Mouse (Mus musculus): ENCODE measurements around the gene Abca6. TPM values are rescaled to one million over a fixed set of nuclear protein-coding genes. Genes with fewer than 3 reads are reported as not detected.

Abca6 gene
- polyA plus RNA-seq (2017; shearing (Covaris generic)) = not detected

DNA sequence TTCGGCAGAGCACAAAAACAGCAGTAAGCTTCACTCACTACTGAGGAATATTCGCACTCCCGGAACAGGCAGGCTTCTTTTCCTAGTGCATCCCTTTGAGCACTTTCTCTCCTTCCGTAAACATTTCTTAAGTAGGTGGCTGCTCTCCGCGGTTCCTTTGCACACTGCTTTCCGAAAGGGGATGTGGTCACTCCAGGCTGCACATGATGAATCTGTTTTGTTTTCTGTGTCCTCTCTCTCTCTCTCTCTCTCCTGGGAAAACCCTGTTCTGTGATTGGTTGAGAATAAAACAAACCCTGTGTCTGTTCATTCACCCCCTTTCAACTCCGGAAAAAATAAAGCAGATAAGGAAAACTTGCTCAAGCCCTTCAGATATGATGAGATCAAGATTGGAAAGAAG lies at the start of gene Abca6:
Gene Abca6 (minus strand): TSS at position 243 of the 400 bp plus-strand sequence.

DNA sequence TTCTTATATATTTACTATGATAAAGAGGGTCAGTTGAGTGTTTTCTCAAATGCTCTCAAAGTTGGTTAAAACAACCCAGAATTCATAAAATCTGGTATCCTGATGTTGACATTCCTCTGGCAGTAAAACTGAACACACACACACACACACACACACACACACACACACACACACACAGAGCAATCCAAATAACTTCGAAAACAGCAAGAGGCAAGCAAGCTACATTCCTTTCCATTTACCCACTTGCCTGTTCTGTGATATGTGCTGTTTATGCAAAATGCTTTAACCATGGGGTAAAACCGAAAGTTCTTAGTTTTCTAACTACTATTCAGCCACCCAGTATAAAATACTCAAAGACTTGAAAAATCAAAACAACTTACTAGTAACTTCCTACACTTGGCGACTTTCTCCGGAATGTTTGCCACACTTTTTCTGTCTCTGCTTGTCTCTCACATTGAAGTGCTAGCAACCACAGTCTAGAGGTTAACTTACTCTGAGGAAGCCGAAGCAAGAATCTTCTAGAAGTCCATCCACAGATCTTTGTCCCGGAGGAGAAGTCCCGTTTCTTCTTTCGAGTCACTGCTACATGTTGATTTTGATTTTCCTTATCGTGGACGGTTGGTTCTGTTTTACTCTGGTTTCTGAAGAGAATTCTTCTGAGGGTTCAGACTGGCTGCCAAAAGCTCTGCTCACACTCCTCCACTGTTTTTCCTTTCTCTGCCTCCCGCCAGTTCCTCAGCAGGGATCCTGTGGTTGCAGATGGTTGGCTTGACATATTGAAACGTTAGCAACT lies 83.9 kb downstream of the Abca6 start, which contains the start of gene Abca9:
Gene Abca9 (minus strand): TSS at position 738 of the 793 bp plus-strand sequence.

Other genes starting within 250 kb of the Abca6 start
- gene Abca8a, start 155.8 kb downstream of the Abca6 start, polyA plus RNA-seq (2017; shearing (Covaris generic)) = under 1 TPM in 1 of 2 experiments, not detected in 1; 0.27 TPM
- gene Abca9, start 83.6 kb downstream of the Abca6 start, polyA plus RNA-seq (2017; shearing (Covaris generic)) = under 1 TPM in 1 of 2 experiments, not detected in 1; 0.06 TPM
- gene Abca5, start 85.9 kb upstream of the Abca6 start, polyA plus RNA-seq (2017; shearing (Covaris generic)) = under 1 TPM; 0.30 to 0.75 TPM
- gene Map2k6, start 147.3 kb upstream of the Abca6 start, polyA plus RNA-seq (2017; shearing (Covaris generic)) = 10 to 100 TPM in 1 of 2 experiments, 1 to 10 TPM in 1; 9.7 to 11.2 TPM

Data from activated CD4-positive, CD25-positive, alpha-beta regulatory T cell (primary cell).